Mouse (Mus musculus) MEL (cell line): Measurements from ENCODE around the gene Cald1. TPM values are rescaled to one million over a fixed set of nuclear protein-coding genes. Genes with fewer than 3 reads are reported as not detected.

Experiments used
- DNase-seq: peaks from one replicate; pipeline ENCODE4 v3.0.0; 2011; ENCODE audit warnings: low read depth, low spot score
- H3K27ac ChIP-seq: 2 replicates; pipeline ENCODE4 v1.5.1; 2012; ENCODE audit warnings: low read depth, mild to moderate bottlenecking, control low read depth, low read length, moderate library complexity; ENCODE audit not compliant: control insufficient read depth
- H3K27me3 ChIP-seq, 2 experiments: fragments of 150-350 bp in 1 of 2; sonication (generic) in 1 of 2; 2 replicates each; pipeline ENCODE4 v1.6.1; 2012; ENCODE audit warnings: low read length in 2 of 2, mild to moderate bottlenecking in 2 of 2, improper control_type of control experiment in 1 of 2, moderate library complexity in 1 of 2; ENCODE audit not compliant: insufficient read depth in 2 of 2, control insufficient read depth in 1 of 2
- H3K36me3 ChIP-seq, 2 experiments: 2 replicates each; pipeline ENCODE4 v1.6.1; 2012 to 2014; ENCODE audit warnings: low read length in 2 of 2, improper control_type of control experiment in 1 of 2, inconsistent platforms in 1 of 2, mild to moderate bottlenecking in 1 of 2; ENCODE audit not compliant: insufficient read depth in 2 of 2, control insufficient read depth in 1 of 2
- H3K4me1 ChIP-seq, 2 experiments: fragments of 150-350 bp in 1 of 2; sonication (generic) in 1 of 2; 2 replicates each; pipeline ENCODE4 v1.6.1; 2012; ENCODE audit warnings: low read length in 2 of 2, improper control_type of control experiment in 1 of 2, mild to moderate bottlenecking in 1 of 2; ENCODE audit not compliant: insufficient read depth in 2 of 2, control insufficient read depth in 1 of 2
- H3K4me3 ChIP-seq, 2 experiments: fragments of 150-350 bp in 1 of 2; sonication (generic) in 1 of 2; 2 replicates each; pipeline ENCODE4 v1.5.1; 2012; ENCODE audit warnings: low read depth in 2 of 2, low read length in 2 of 2, mild to moderate bottlenecking in 2 of 2, moderate library complexity in 2 of 2, control low read depth in 1 of 2, improper control_type of control experiment in 1 of 2; ENCODE audit not compliant: control insufficient read depth in 1 of 2, insufficient read depth in 1 of 2
- H3K79me2 ChIP-seq: 2 replicates; pipeline ENCODE4 v1.6.1; 2012; ENCODE audit warnings: mild to moderate bottlenecking, low read length, moderate library complexity; ENCODE audit not compliant: control insufficient read depth, poor library complexity, insufficient read depth
- H3K9ac ChIP-seq: 2 replicates; pipeline ENCODE4 v1.6.1; 2012; ENCODE audit warnings: low read depth, mild to moderate bottlenecking, control low read depth, low read length, moderate library complexity; ENCODE audit not compliant: control insufficient read depth, poor library complexity, severe bottlenecking
- H3K9me3 ChIP-seq: fragments of 150-350 bp; sonication (generic); replicated peaks from 2 replicates; pipeline ENCODE4 v1.6.1; 2012; ENCODE audit warnings: mild to moderate bottlenecking, low read length, improper control_type of control experiment, moderate library complexity; ENCODE audit not compliant: insufficient read depth
- CHD1 ChIP-seq: IDR thresholded peaks from 2 replicates; pipeline ENCODE4 v1.6.1; 2012; ENCODE audit warnings: low read depth, mild to moderate bottlenecking, inconsistent platforms, low read length, improper control_type of control experiment
- CHD2 ChIP-seq: IDR thresholded peaks from 2 replicates; pipeline ENCODE4 v1.6.1; 2011; ENCODE audit warnings: low read length, improper control_type of control experiment
- E2F4 ChIP-seq: IDR thresholded peaks from 2 replicates; pipeline ENCODE4 v1.6.1; 2011; ENCODE audit warnings: low read depth, low read length, improper control_type of control experiment, borderline replicate concordance
- ETS1 ChIP-seq: IDR thresholded peaks from 2 replicates; pipeline ENCODE4 v1.6.1; 2012; ENCODE audit warnings: low read depth, mild to moderate bottlenecking, inconsistent platforms, low read length, improper control_type of control experiment, moderate library complexity
- GABPA ChIP-seq: IDR thresholded peaks from 2 replicates; pipeline ENCODE4 v1.6.1; 2012; ENCODE audit warnings: low read depth, mild to moderate bottlenecking, inconsistent platforms, low read length, improper control_type of control experiment, moderate library complexity
- HCFC1 ChIP-seq: IDR thresholded peaks from 2 replicates; pipeline ENCODE4 v1.6.1; 2012; ENCODE audit warnings: low read depth, mild to moderate bottlenecking, inconsistent platforms, low read length, improper control_type of control experiment, moderate library complexity
- JUND ChIP-seq: IDR thresholded peaks from 2 replicates; pipeline ENCODE4 v1.6.1; 2011; ENCODE audit warnings: low read depth, mild to moderate bottlenecking, improper control_type of control experiment, low read length
- KAT2A ChIP-seq: conservative IDR thresholded peaks from 2 replicates; pipeline ENCODE4 v1.6.1; 2012; ENCODE audit warnings: low read depth, low read length, improper control_type of control experiment, inconsistent platforms
- MAFK ChIP-seq: IDR thresholded peaks from 2 replicates; pipeline ENCODE4 v1.6.1; 2011; ENCODE audit warnings: low read depth, mild to moderate bottlenecking, low read length, improper control_type of control experiment, borderline replicate concordance
- MAX ChIP-seq: IDR thresholded peaks from 2 replicates; pipeline ENCODE4 v1.6.1; 2011; ENCODE audit warnings: low read length, improper control_type of control experiment
- MEF2A ChIP-seq: IDR thresholded peaks from 2 replicates; pipeline ENCODE4 v1.6.1; 2014; ENCODE audit warnings: low read depth, mild to moderate bottlenecking, inconsistent platforms, low read length, improper control_type of control experiment; ENCODE audit not compliant: poor library complexity, insufficient replicate concordance, severe bottlenecking; ENCODE audit errors: extremely low read depth
- MXI1 ChIP-seq: IDR thresholded peaks from 2 replicates; pipeline ENCODE4 v1.6.1; 2011; ENCODE audit warnings: mild to moderate bottlenecking, low read depth, low read length, improper control_type of control experiment
- MYC ChIP-seq: IDR thresholded peaks from 2 replicates; pipeline ENCODE4 v1.6.1; 2011; ENCODE audit warnings: low read depth, mild to moderate bottlenecking, low read length, improper control_type of control experiment, moderate library complexity
- NRF1 ChIP-seq: IDR thresholded peaks from 2 replicates; pipeline ENCODE4 v1.6.1; 2014; ENCODE audit warnings: low read depth, mild to moderate bottlenecking, inconsistent platforms, low read length, improper control_type of control experiment, moderate library complexity; ENCODE audit not compliant: poor library complexity, insufficient read depth, severe bottlenecking
- POLR2AphosphoS2 ChIP-seq: IDR thresholded peaks from 2 replicates; pipeline ENCODE4 v1.6.1; 2011; ENCODE audit warnings: low read length, improper control_type of control experiment
- POLR2AphosphoS5 ChIP-seq: IDR thresholded peaks from 2 replicates; pipeline ENCODE4 v1.6.1; 2012; ENCODE audit warnings: low read depth, borderline replicate concordance, mild to moderate bottlenecking, inconsistent platforms, low read length, moderate library complexity, mixed read lengths
- SIN3A ChIP-seq: IDR thresholded peaks from 2 replicates; pipeline ENCODE4 v1.6.1; 2012; ENCODE audit warnings: low read length, improper control_type of control experiment, inconsistent platforms
- SMC3 ChIP-seq: IDR thresholded peaks from 2 replicates; pipeline ENCODE4 v1.6.1; 2011; ENCODE audit warnings: low read depth, low read length, improper control_type of control experiment
- TBP ChIP-seq: IDR thresholded peaks from 2 replicates; pipeline ENCODE4 v1.8.0; 2011; ENCODE audit warnings: low read depth, low read length, improper control_type of control experiment
- UBTF ChIP-seq: IDR thresholded peaks from 2 replicates; pipeline ENCODE4 v1.6.1; 2012; ENCODE audit warnings: low read depth, mild to moderate bottlenecking, inconsistent platforms, low read length, improper control_type of control experiment, moderate library complexity, borderline replicate concordance; ENCODE audit not compliant: insufficient read depth
- USF2 ChIP-seq, 2 experiments: IDR thresholded peaks; 2 replicates each; pipeline ENCODE4 v1.6.1; 2011 to 2012; ENCODE audit warnings: improper control_type of control experiment in 2 of 2, low read length in 2 of 2, borderline replicate concordance in 1 of 2, inconsistent platforms in 1 of 2, low read depth in 1 of 2, mild to moderate bottlenecking in 1 of 2; ENCODE audit not compliant: insufficient read depth in 1 of 2
- ZC3H11A ChIP-seq: IDR thresholded peaks from 2 replicates; pipeline ENCODE4 v1.6.1; 2012; ENCODE audit warnings: low read depth, mild to moderate bottlenecking, inconsistent platforms, low read length, improper control_type of control experiment
- ZKSCAN1 ChIP-seq: IDR thresholded peaks from 2 replicates; pipeline ENCODE4 v1.6.1; 2012; ENCODE audit warnings: low read depth, mild to moderate bottlenecking, inconsistent platforms, low read length, improper control_type of control experiment, moderate library complexity
- ZMIZ1 ChIP-seq: IDR thresholded peaks from 2 replicates; pipeline ENCODE4 v1.6.1; 2012; ENCODE audit warnings: low read depth, mild to moderate bottlenecking, inconsistent platforms, low read length, improper control_type of control experiment, moderate library complexity
- ZNF384 ChIP-seq: IDR thresholded peaks from 2 replicates; pipeline ENCODE4 v1.6.1; 2012; ENCODE audit warnings: low read depth, mild to moderate bottlenecking, inconsistent platforms, low read length, improper control_type of control experiment
- polyA plus RNA-seq, 2 experiments: library from polyadenylated mRNA; stranded (reverse) in 1 of 2; unstranded in 1 of 2; fragments of >175 nt in 1 of 2; fragments of >200 nt in 1 of 2; gene quantifications; 2 replicates each; pipeline versions ENCODE4 v1.2.1 to v1.2.4; 2012; ENCODE audit warnings: low replicate concordance in 2 of 2, low read depth in 1 of 2; ENCODE audit not compliant: insufficient read length in 2 of 2, insufficient read depth in 1 of 2, missing spikeins in 1 of 2
- total RNA-seq: library from RNA; depleted of rRNA; stranded (reverse); fragments of 300-350 nt; gene quantifications from 2 replicates; pipeline ENCODE4 v1.2.3, GENCODE M21; 2012

Cald1 gene
- total and polyA plus RNA-seq, 3 experiments = not detected

DNA sequence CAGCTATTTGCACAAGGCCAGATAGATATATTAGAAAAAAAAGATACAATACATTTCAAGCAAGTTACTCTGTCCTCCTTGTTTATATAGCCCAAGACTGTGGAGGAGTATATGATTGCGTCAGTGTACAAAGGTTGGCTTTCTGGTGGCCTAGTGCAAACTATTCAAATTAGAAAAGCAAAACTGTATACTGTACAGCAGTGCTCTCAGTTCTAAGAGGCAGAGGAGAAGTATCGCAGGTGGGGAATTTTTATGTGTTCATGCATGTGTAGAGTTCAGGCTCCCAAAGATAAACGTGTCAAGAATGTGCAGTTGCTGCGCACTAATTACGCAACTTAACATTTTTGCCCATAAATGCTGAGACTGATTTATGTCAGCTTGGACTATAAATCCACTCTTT is 31.0 kb upstream of the Cald1 start:
- no peaks in the 10 kb centered on the region for H3K36me3 ChIP-seq

DNA sequence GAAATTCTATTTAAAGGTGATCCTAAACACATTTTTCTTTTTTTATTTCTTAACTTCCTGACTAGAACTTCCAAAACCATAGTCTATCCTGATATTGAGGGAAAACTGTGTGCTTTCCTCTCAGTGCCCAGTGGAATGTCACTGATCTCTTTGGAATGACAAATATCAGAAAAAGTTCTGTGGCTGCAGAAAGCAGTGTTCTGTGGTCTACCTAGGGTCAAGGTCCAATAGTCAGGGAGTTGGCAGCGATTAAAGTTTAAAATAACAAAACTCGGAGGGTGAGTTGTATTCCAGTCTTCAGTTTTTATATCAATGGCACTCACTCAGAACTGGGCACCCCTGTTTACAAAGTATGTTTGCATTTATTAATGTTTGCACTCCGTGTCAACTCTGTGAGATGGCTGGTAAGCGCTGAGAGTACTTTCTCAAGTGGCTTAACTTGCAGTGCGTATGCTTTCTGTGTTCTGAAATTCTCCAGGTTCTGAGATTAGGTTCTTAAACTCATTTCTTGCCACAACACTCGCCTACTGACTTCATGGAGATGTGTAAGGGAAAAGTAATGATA is 18.7 kb upstream of the Cald1 start:
- Histone ChIP-seq H3K9ac (no peak overlapping the region), H3K4me1 (no peaks in the 10 kb centered on the region)

More for the DNA sequence above, 31.0 kb upstream of the Cald1 start:
- TF ChIP-seq HCFC1 (no peak), POLR2AphosphoS5 (no peak), NRF1 (no peak), SMC3 (no peak), ZNF384 (no peak), CHD1 (no peak), MYC (no peak), ETS1 (no peak), TBP (no peak), POLR2AphosphoS2 (no peak), MAFK (no peak), MAX (no peak), MEF2A (no peak), MXI1 (no peak), E2F4 (no peak), CHD2 (no peak), KAT2A (no peak), USF2 (IDR thresholded peaks at IDR 0.05; ENCODE audit: borderline replicate concordance in 1 of 2, insufficient read depth in 1 of 2, low read depth in 1 of 2, low read length in 2 of 2) (no peak), GABPA (no peak), ZKSCAN1 (no peak)
- H3K27me3 ChIP-seq = peaks cover 0 to 2% of the 10 kb centered on the region in 2 experiments; a peak in 3 of 4 replicates
- no peaks in the 10 kb centered on the region for H3K4me1 ChIP-seq
- no peaks in the 10 kb centered on the region for H3K79me2 ChIP-seq
- DNase-seq = no peak
- no peak overlapping the region for H3K27ac ChIP-seq
- H3K9me3 ChIP-seq = no peaks in the 10 kb centered on the region
- no peak overlapping the region for H3K9ac ChIP-seq
- no peak overlapping the region for H3K4me3 ChIP-seq

More for the DNA sequence above, 18.7 kb upstream of the Cald1 start:
- no peaks in the 10 kb centered on the region for H3K36me3 ChIP-seq
- DNase-seq = no peak
- TF ChIP-seq JUND (no peak), TBP (no peak), MAFK (no peak), ZC3H11A (no peak), HCFC1 (no peak), UBTF (no peak), ZMIZ1 (no peak), USF2 (IDR thresholded peaks at IDR 0.05; ENCODE audit: borderline replicate concordance in 1 of 2, insufficient read depth in 1 of 2, low read depth in 1 of 2, low read length in 2 of 2) (no peak), NRF1 (no peak), POLR2AphosphoS2 (no peak), ZKSCAN1 (no peak), MAX (no peak), SIN3A (no peak)
- TF ChIP-seq, all 39 proteins: peak for 0
- Histone ChIP-seq H3K27me3 (peaks cover 5 to 7% of the 10 kb centered on the region in 2 experiments; a peak in 3 of 4 replicates), H3K4me3 (no peak overlapping the region), H3K27ac (no peak overlapping the region), H3K79me2 (no peaks in the 10 kb centered on the region), H3K9me3 (no peaks in the 10 kb centered on the region)
